Mouse (Mus musculus) CD4-positive, CD25-positive, alpha-beta regulatory T cell (primary cell): ENCODE measurements around the gene Tmem171. TPM values are rescaled to one million over a fixed set of nuclear protein-coding genes. Genes with fewer than 3 reads are reported as not detected.

ENCODE experiments used
- polyA plus RNA-seq: library from polyadenylated mRNA; unstranded; fragments of 100-300 nt; shearing (Covaris generic); gene quantifications from one replicate; pipeline ENCODE4 v1.2.1, GENCODE M21; 2017

Tmem171 gene
- polyA plus RNA-seq = not detected

GRCm38 (mm10) chr13:98694773-98695314, at the start of gene Tmem171:
TSS of gene Tmem171 (minus strand) at chr13:98694834.

GRCm38 (mm10) chr13:98637145-98637544, 57.5 kb downstream of the Tmem171 start, which contains the start of gene Tmem174:
TSS of gene Tmem174 (minus strand) at chr13:98637410.

Other genes starting within 250 kb of the Tmem171 start
- gene Gm10320, start 202.8 kb downstream of the Tmem171 start, polyA plus RNA-seq = 0.37 TPM
- not detected for gene Tmem174, start 57.4 kb downstream of the Tmem171 start, polyA plus RNA-seq
- 52.3 TPM for gene Fcho2, start 120.6 kb upstream of the Tmem171 start, polyA plus RNA-seq
- gene Tnpo1, start 231.6 kb upstream of the Tmem171 start, polyA plus RNA-seq = 53.5 TPM